Mouse (Mus musculus): Measurements from ENCODE around the gene Cox17.

Gene Cox17

DNA sequence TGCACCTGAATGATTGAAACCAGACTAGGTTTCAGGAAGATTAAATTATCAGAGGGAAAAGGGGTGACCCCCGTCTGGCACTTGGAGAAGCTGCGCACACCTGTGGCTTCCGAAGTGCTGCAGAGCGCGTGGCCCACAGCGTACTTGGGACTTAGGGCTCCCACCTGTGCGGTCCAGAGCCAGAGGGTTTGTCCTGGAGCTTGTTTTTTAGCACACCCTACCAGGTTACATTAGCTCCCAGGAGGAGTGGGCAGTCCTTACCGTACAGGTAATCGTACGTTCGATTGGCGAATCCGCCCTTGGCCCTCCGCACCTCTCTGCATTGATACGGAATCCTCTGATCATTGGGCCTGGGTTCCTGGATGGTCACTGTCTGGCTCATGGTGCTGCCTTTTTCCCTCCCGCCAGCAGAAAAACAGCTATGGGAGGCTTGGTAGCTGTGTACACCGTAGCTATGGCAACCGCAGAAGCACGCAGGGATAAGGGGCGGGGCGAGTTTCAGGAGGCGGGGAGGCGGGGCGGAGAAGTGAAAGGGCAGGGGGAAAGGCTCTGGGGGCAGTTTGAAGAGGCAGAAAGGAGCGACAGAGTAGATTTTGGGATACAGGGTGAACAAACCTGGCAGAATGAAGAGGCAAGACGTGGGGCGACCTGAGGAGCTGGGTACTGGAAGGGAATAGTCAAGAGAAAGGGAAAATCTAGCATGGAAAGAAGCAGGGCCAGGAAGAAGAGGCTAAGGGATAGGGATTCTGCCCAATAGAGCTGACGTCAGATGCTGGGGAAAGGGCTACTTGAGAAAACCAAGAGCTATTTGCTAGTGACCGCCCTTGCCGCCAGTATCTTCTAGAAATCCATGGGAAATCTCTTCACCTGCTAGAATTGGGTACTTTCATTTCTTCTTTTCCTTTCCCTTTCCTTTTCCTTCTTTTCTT is 5.1 kb upstream of the Cox17 start, which contains the start of gene Maats1:
Gene Maats1 (minus strand): TSS at position 748 of the 929 bp plus-strand sequence.
- ChIA-PET POLR2A (interaction anchor here (0.5 to 1.8 kb wide), 58 partner anchors 9 to 293 kb away, joined by 3 to 10 read pairs (median 4); partner anchors contain the start of genes Timmdc1 (in 3 of the 4), Pla1a (in 2 of the 4), Adprh (in 1 of the 4) and Cd80 (in 1 of the 4)), CTCF (interaction anchor here (0.5 to 1.6 kb wide), 16 partner anchors 20 to 713 kb away, joined by 3 to 8 read pairs (median 4); no protein-coding TSS in a partner anchor)

DNA sequence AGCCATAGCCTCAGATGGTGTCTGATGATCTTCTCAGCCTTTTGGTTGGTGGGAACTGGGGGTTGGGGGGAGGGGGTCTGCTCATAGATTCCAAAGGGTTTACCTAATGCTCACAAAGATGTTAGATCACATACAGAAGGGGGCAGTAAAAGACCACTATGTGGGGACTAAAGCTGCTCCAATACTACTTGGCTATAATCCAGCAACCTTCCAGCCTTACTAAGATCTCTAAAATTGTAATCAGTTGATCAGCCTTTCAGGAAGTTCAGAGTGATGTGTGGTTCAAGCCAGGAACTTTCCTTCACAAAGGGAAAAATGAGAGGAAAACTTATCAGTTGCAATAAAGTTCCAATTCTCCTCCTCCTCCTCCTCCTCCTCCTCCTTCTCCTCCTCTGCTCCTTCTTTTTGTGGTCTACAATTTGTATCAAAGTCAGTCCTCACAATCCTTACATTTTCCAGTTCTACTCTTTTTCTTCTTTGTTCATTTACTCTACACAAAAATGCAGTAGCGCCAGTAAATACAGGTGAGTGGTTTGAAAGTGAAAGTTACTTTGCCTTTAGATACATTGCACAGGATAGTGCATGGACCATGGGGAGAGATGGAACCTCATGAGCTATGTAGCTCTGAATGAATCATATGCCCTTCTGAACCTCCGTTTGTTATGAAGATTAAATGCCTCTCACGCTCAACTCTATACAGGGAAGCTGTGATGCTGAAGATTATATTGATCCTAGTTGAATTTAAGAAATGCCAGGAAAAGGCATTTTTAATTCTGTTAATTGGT is 1.7 kb upstream of the Cox17 start:
- ChIA-PET CTCF (interaction anchor here (0.7 to 4.7 kb wide), 9 partner anchors 101 to 182 kb away, joined by 3 to 25 read pairs (median 4); no protein-coding TSS in a partner anchor), POLR2A (interaction anchor here in 3 of 4 experiments (0.7 to 3.2 kb wide), 10 partner anchors 17 to 178 kb away, joined by 3 to 12 read pairs (median 4); partner anchors contain the start of genes Popdc2 (in 1 of the 3) and Timmdc1 (in 1 of the 3))

DNA sequence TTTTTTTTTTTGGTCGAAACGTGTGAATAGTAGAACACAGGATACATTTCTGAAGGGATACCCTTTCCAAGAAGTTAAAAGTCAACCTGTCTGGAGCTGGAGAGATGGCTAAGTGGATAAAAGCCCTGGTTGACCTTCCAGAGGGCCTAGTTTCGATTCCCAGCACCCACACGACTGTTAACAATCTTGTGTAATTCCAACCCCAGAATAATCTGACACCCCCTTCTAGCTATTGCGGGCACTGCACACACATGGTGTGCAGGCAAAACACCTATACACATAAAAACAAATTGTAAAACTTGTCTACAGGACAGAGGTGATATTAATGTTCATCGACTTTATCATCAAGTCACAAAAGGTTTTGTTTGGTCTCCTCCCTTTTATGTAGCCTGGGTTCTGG is 797 bp downstream of the Cox17 start:
- CTCF ChIA-PET, result interaction anchor here in 2 of 4 experiments (1.2 to 4.7 kb wide), 6 partner anchors 22 to 158 kb away, joined by 3 to 25 read pairs (median 10); no protein-coding TSS in a partner anchor
- POLR2A ChIA-PET, result interaction anchor here (0.6 to 3.2 kb wide), 38 partner anchors 8 to 478 kb away, joined by 3 to 12 read pairs (median 4); partner anchors contain the start of genes Popdc2 (in 2 of the 4), Timmdc1 (in 2 of the 4) and Adprh (in 1 of the 4)

DNA sequence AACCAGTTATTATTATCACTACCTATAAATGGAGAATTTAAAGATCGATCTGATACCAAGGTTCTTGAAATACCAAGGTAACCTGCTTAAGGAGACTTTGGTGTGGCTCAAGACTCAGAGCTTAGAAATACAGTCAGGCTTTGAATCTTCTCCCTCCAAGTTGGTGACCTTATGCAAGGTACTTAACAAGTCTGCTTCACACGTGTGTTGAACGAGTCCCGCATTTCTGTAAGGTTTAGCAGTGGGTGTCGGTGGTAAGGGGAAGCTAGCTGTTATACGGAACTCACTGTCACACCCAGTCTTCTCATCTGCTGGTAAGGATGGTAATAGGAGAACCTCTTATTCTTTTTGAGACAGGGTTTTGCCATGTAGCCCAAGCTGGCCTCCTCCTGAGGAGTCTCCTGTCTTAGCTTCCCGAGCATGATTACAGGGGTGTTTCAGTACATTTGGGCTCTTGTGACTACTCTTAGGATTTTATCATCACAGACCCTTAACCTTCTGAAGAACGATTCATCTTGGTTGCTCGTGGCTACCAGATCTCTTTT is 1.5 kb downstream of the Cox17 start:
- ChIA-PET CTCF (interaction anchor here in 1 of 4 experiments (1.5 to 4.7 kb wide), 2 partner anchors 124 to 135 kb away, joined by 3 to 23 read pairs; no protein-coding TSS in a partner anchor), POLR2A (interaction anchor here (0.6 to 2.4 kb wide), 13 partner anchors 8 to 479 kb away, joined by 3 to 9 read pairs (median 5); partner anchors contain the start of gene Adprh (in 1 of the 4))

GRCm38 (mm10) chr16:38349881-38350280 is 3.1 kb downstream of the Cox17 start:
- CTCF ChIA-PET, result interaction anchor here in 3 of 4 experiments (0.6 to 1.5 kb wide), 3 partner anchors 68 to 157 kb away, joined by 4 to 19 read pairs (median 4); no protein-coding TSS in a partner anchor
- POLR2A ChIA-PET, result interaction anchor here in 3 of 4 experiments (0.6 to 2.1 kb wide), 9 partner anchors 8 to 382 kb away, joined by 3 to 8 read pairs (median 3); no protein-coding TSS in a partner anchor

- POLR2A ChIA-PET, result interaction anchor here in 2 of 4 experiments (0.6 to 2.1 kb wide), 6 partner anchors 9 to 383 kb away, joined by 3 to 8 read pairs (median 3); no protein-coding TSS in a partner anchor
- CTCF ChIA-PET, result interaction anchor here in 3 of 4 experiments (0.6 to 1.5 kb wide), 3 partner anchors 67 to 156 kb away, joined by 4 to 19 read pairs (median 4); no protein-coding TSS in a partner anchor
Observed at GRCm38 (mm10) chr16:38350361-38350855, 3.6 kb downstream of the Cox17 start.

GRCm38 (mm10) chr16:38350939-38351338 is 4.1 kb downstream of the Cox17 start:
- POLR2A ChIA-PET, result interaction anchor here in 2 of 4 experiments (0.8 to 2.1 kb wide), 3 partner anchors 9 to 125 kb away, joined by 3 to 8 read pairs (median 3); no protein-coding TSS in a partner anchor

GRCm38 (mm10) chr16:38352031-38352430 is 5.2 kb downstream of the Cox17 start:
- CTCF ChIA-PET, result interaction anchor here in 1 of 4 experiments (0.9 kb wide), 1 partner anchor 154 kb away, joined by 3 read pairs; no protein-coding TSS in a partner anchor
- POLR2A ChIA-PET, result interaction anchor here in 3 of 4 experiments (0.9 to 1.0 kb wide), 5 partner anchors 9 to 131 kb away, joined by 3 to 4 read pairs (median 3); no protein-coding TSS in a partner anchor

More at GRCm38 (mm10) chr16:38350939-38351338, 4.1 kb downstream of the Cox17 start:
- CTCF ChIA-PET, result no interaction called here

- ChIA-PET CTCF (no interaction called here), POLR2A (interaction anchor here in 3 of 4 experiments (0.6 to 1.2 kb wide), 5 partner anchors 11 to 205 kb away, joined by 3 to 4 read pairs (median 3); no protein-coding TSS in a partner anchor)
Observed at GRCm38 (mm10) chr16:38352851-38353250, 6.1 kb downstream of the Cox17 start.

GRCm38 (mm10) chr16:38353642-38354041 is 6.9 kb downstream of the Cox17 start:
- POLR2A ChIA-PET, result interaction anchor here in 3 of 4 experiments (0.5 to 1.5 kb wide), 12 partner anchors 12 to 204 kb away, joined by 3 to 5 read pairs (median 3); partner anchors contain the start of gene Cd80 (in 1 of the 3)
- CTCF ChIA-PET, result interaction anchor here in 2 of 4 experiments (0.7 to 1.1 kb wide), 2 partner anchors 130 to 151 kb away, joined by 3 read pairs; no protein-coding TSS in a partner anchor

GRCm38 (mm10) chr16:38354185-38354913 is 7.6 kb downstream of the Cox17 start:
- POLR2A ChIA-PET, result interaction anchor here in 3 of 4 experiments (0.5 to 1.5 kb wide), 13 partner anchors 13 to 217 kb away, joined by 3 to 5 read pairs (median 3); partner anchors contain the start of genes Cd80 (in 1 of the 3) and Maats1 (in 1 of the 3)
- CTCF ChIA-PET, result interaction anchor here in 2 of 4 experiments (0.7 to 1.1 kb wide), 2 partner anchors 129 to 150 kb away, joined by 3 read pairs; no protein-coding TSS in a partner anchor

DNA sequence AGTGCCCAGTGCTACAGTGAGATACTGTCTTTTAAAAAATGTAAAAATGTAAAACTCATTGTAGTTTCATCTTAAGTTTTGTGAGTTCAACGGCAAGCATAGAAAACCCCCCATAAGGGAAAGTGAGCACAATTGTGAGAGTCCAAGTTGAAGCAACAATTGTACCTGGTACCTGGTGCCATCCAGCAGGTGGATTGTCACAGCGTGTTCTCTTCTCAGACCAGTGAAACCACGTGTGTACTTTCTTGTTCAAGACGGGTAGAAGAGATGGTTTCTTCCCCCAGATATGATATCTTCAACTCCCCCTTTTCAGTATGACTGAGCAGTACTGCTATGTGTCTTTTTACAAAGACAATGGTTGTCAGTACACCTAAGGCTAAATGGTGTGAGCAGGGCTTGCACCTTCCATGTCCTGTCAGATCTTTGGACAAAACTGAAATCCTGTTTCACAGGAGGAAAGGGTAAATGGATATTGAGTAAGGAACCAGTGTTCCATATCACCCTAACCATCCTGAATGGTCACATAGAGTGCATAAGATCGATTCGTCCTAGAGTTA is 11.5 kb downstream of the Cox17 start:
- CTCF ChIA-PET, result no interaction called here
- POLR2A ChIA-PET, result interaction anchor here in 1 of 4 experiments (0.6 kb wide), 1 partner anchor 87 kb away, joined by 3 read pairs; no protein-coding TSS in a partner anchor

GRCm38 (mm10) chr16:38359241-38359640 is 12.4 kb downstream of the Cox17 start:
- POLR2A ChIA-PET, result interaction anchor here in 2 of 4 experiments (0.5 to 1.7 kb wide), 2 partner anchors 69 to 97 kb away, joined by 5 read pairs; no protein-coding TSS in a partner anchor
- CTCF ChIA-PET, result interaction anchor here in 1 of 4 experiments (0.7 kb wide), 1 partner anchor 27 kb away, joined by 7 read pairs; no protein-coding TSS in a partner anchor

- ChIA-PET CTCF (interaction anchor here in 1 of 4 experiments (0.7 kb wide), 1 partner anchor 27 kb away, joined by 7 read pairs; no protein-coding TSS in a partner anchor), POLR2A (interaction anchor here (0.6 to 1.8 kb wide), 8 partner anchors 10 to 123 kb away, joined by 3 to 5 read pairs (median 4); no protein-coding TSS in a partner anchor)
Observed at GRCm38 (mm10) chr16:38359857-38360256, 13.1 kb downstream of the Cox17 start.

DNA sequence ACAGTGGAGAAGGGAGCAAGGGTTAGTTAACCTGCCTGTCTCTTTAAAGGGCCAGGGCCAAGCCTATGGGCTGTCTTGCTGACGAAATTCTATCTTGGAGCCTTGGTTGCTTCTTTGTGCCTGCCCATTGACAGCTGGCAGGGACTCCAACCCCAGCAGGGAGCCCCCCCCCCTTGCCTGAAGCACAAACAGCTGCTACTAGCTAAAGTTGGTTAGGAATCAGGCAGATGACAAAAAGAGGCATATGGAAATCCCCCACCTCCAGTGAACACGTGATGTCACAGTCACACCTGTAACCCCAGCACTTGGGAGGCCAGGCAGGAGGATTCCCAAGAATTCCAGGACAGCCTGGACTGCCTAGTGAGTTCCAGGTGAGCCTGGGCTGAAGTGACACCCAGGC is 13.5 kb downstream of the Cox17 start:
- ChIA-PET CTCF (interaction anchor here in 2 of 4 experiments (0.6 to 1.0 kb wide), 2 partner anchors 81 to 123 kb away, joined by 3 to 7 read pairs; no protein-coding TSS in a partner anchor), POLR2A (interaction anchor here in 3 of 4 experiments (0.6 to 1.8 kb wide), 10 partner anchors 8 to 123 kb away, joined by 3 to 5 read pairs (median 4); no protein-coding TSS in a partner anchor)
